Mouse (Mus musculus): ENCODE measurements at regions not wholly inside any gene's neighbourhood (a gene's known extent, or its start where the extent isn't known, plus 50 kb on each side); places are given as distances from the start of the nearest gene placed in this dataset.

DNA sequence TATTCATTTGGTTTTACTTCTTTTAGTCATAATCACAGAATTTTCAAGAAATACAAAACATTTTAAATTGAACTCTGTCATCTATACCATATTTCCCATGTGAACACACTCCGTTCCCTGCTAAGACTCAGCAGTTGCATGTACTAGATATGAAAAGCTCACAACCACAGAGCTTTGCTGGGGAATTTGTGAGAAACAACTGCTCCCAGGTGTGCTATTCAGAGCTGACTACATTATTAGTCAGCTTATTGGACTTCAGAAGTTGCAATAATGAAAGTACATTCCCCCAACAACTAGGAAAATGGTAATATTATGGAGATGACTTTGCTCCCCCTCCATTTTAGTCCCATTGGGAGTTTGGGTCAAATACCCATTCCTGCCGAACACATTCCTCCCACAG lies 315.2 kb upstream of the Adgrl3 start:
- Histone ChIP-seq H3K9ac (no peak overlapping the region), H3K4me2 (no peak overlapping the region), H3K9me3 (no peaks in the 10 kb centered on the region), H3K4me1 (no peaks in the 10 kb centered on the region), H3K4me3 (replicated peaks) (no peak overlapping the region), H3K36me3 (replicated peaks) (no peaks in the 10 kb centered on the region), H3K27ac (no peak overlapping the region), H3K27me3 (no peaks in the 10 kb centered on the region)
- WGBS, result 85% methylated on average over 2 of the region's 2 CpGs
- ATAC-seq (ENCODE audit: low FRiP score), result no peak

DNA sequence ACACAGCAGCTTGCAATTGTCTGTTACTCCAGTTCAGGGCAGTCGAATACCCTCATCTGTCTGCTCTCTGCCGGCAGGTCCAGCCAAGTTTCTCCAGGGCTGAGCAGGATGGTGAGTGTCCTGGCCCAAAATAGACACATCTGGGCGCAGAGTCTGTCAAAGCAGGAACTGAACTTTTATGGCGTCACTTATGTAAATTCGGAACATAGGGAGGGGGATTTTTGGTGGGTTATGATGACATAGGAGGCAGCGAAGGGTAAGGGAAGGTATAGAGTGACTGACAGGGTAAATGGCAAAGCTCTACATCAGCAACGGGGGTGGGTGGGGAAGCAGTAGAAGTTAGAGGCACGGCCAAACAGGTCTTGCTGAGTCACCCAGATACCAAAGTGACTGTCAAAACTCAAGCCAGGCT lies 313.3 kb upstream of the Adgrl3 start:
- no peaks in the 10 kb centered on the region for H3K4me1 ChIP-seq
- H3K9me3 ChIP-seq, result no peaks in the 10 kb centered on the region
- no peak overlapping the region for H3K27ac ChIP-seq
- H3K4me2 ChIP-seq, result no peak overlapping the region
- ATAC-seq (ENCODE audit: low FRiP score), result no peak
- H3K9ac ChIP-seq, result no peak overlapping the region
- WGBS, result 78% methylated on average over 8 of the region's 8 CpGs
- H3K4me3 ChIP-seq (replicated peaks), result no peak overlapping the region
- no peaks in the 10 kb centered on the region for H3K27me3 ChIP-seq
- no peaks in the 10 kb centered on the region for H3K36me3 ChIP-seq (replicated peaks)

Data from forebrain, embryonic 12.5 days (tissue).